Mouse (Mus musculus) CH12.LX (cell line): ENCODE results near the gene Tbx21. TPM values are rescaled to one million over a fixed set of nuclear protein-coding genes. Genes with fewer than 3 reads are reported as not detected.

Experiments
- DNase-seq: peaks from one replicate; pipeline ENCODE4 v3.0.0-alpha.2; 2013; ENCODE audit errors: extremely low read depth
- H3K27ac ChIP-seq: 2 replicates; pipeline ENCODE4 v1.5.1; 2012; ENCODE audit warnings: low read depth, mild to moderate bottlenecking, control low read depth, moderate library complexity; ENCODE audit not compliant: insufficient read depth
- H3K27me3 ChIP-seq: replicated peaks from 2 replicates; pipeline ENCODE3; 2012; ENCODE audit warnings: inconsistent platforms
- H3K36me3 ChIP-seq, 2 experiments: replicated peaks in 1 of 2; 2 replicates each; pipeline versions ENCODE3 to v1.6.1; 2012; ENCODE audit warnings: inconsistent platforms in 1 of 2, low read length in 1 of 2, mild to moderate bottlenecking in 1 of 2, mixed read lengths in 1 of 2, moderate library complexity in 1 of 2; ENCODE audit not compliant: control insufficient read depth in 1 of 2, insufficient read depth in 1 of 2
- H3K4me1 ChIP-seq, 2 experiments: 2 replicates each; pipeline ENCODE4 v1.6.1; 2012; ENCODE audit warnings: inconsistent platforms in 1 of 2, moderate library complexity in 1 of 2; ENCODE audit not compliant: insufficient read depth in 2 of 2, control insufficient read depth in 1 of 2
- H3K4me2 ChIP-seq: 2 replicates; pipeline ENCODE4 v1.6.1; 2012; ENCODE audit warnings: low read depth, mild to moderate bottlenecking, control low read depth; ENCODE audit not compliant: poor library complexity, insufficient read depth, severe bottlenecking
- H3K4me3 ChIP-seq, 3 experiments: fragments of 150-350 bp in 1 of 3; sonication (generic) in 1 of 3; replicated peaks in 1 of 3; 2 replicates each; pipeline versions ENCODE3 to v1.5.1; 2011 to 2012; ENCODE audit warnings: low read depth in 2 of 3, low read length in 2 of 3, mild to moderate bottlenecking in 2 of 3, moderate library complexity in 2 of 3, control low read depth in 1 of 3, improper control_type of control experiment in 1 of 3, inconsistent platforms in 1 of 3, mixed read lengths in 1 of 3; ENCODE audit not compliant: poor library complexity in 1 of 3
- H3K79me2 ChIP-seq: replicated peaks from 2 replicates; pipeline ENCODE4 v1.6.1; 2012; ENCODE audit warnings: mild to moderate bottlenecking, moderate library complexity; ENCODE audit not compliant: control insufficient read depth, poor library complexity, insufficient read depth, severe bottlenecking; ENCODE audit errors: extremely low read depth
- H3K9ac ChIP-seq: 2 replicates; pipeline ENCODE4 v1.6.1; 2012; ENCODE audit warnings: low read depth, mild to moderate bottlenecking, control low read depth, moderate library complexity; ENCODE audit not compliant: insufficient read depth
- H3K9me3 ChIP-seq: replicated peaks from 2 replicates; pipeline ENCODE3; 2012; ENCODE audit warnings: low read length, inconsistent platforms, mixed read lengths
- BHLHE40 ChIP-seq: IDR thresholded peaks from 2 replicates; pipeline ENCODE4 v1.6.1; 2011; ENCODE audit warnings: mild to moderate bottlenecking, low read depth, low read length, improper control_type of control experiment
- CHD1 ChIP-seq: IDR thresholded peaks from 2 replicates; pipeline ENCODE4 v1.6.1; 2012; ENCODE audit warnings: low read depth, low read length, improper control_type of control experiment, inconsistent platforms
- ELF1 ChIP-seq: IDR thresholded peaks from 2 replicates; pipeline ENCODE4 v1.6.1; 2014; ENCODE audit warnings: low read depth, mild to moderate bottlenecking, inconsistent platforms, low read length, improper control_type of control experiment
- GABPA ChIP-seq: IDR thresholded peaks from 2 replicates; pipeline ENCODE4 v1.6.1; 2012; ENCODE audit warnings: low read depth, low read length, improper control_type of control experiment, inconsistent platforms; ENCODE audit not compliant: insufficient replicate concordance
- HCFC1 ChIP-seq: IDR thresholded peaks from 2 replicates; pipeline ENCODE4 v1.6.1; 2012; ENCODE audit warnings: low read depth, mild to moderate bottlenecking, inconsistent platforms, low read length, improper control_type of control experiment
- MAFK ChIP-seq: IDR thresholded peaks from 2 replicates; pipeline ENCODE4 v1.6.1; 2011; ENCODE audit warnings: low read length, improper control_type of control experiment; ENCODE audit not compliant: insufficient replicate concordance
- MYC ChIP-seq: IDR thresholded peaks from 2 replicates; pipeline ENCODE4 v1.6.1; 2011; ENCODE audit warnings: low read depth, mild to moderate bottlenecking, improper control_type of control experiment, low read length
- NELFE ChIP-seq: IDR thresholded peaks from 2 replicates; pipeline ENCODE4 v1.6.1; 2011; ENCODE audit warnings: low read depth, low read length, improper control_type of control experiment
- NRF1 ChIP-seq: IDR thresholded peaks from 2 replicates; pipeline ENCODE4 v1.6.1; 2014; ENCODE audit warnings: low read depth, mild to moderate bottlenecking, inconsistent platforms, low read length, improper control_type of control experiment, moderate library complexity
- PAX5 ChIP-seq: IDR thresholded peaks from 2 replicates; pipeline ENCODE4 v1.6.1; 2012; ENCODE audit warnings: low read length, inconsistent platforms, mixed read lengths
- POLR2A ChIP-seq: IDR thresholded peaks from 2 replicates; pipeline ENCODE4 v1.6.1; 2011; ENCODE audit warnings: low read depth, mild to moderate bottlenecking, improper control_type of control experiment, low read length
- POLR2AphosphoS2 ChIP-seq: IDR thresholded peaks from 2 replicates; pipeline ENCODE4 v1.6.1; 2011; ENCODE audit warnings: low read depth, low read length, improper control_type of control experiment
- RCOR1 ChIP-seq: conservative IDR thresholded peaks from 2 replicates; pipeline ENCODE4 v1.6.1; 2012; ENCODE audit warnings: low read depth, mild to moderate bottlenecking, inconsistent platforms, low read length, improper control_type of control experiment
- SIN3A ChIP-seq: IDR thresholded peaks from 2 replicates; pipeline ENCODE4 v1.6.1; 2012; ENCODE audit warnings: low read length, improper control_type of control experiment, inconsistent platforms
- ZNF384 ChIP-seq: IDR thresholded peaks from 2 replicates; pipeline ENCODE4 v1.6.1; 2012; ENCODE audit warnings: low read depth, low read length, improper control_type of control experiment, inconsistent platforms
- dilution Hi-C: fragments of 300-500 bp; cut with MboI; formaldehyde crosslinking; loops from 2 replicates; pipeline ENCODE4 v1.14.3; 2020; ENCODE audit warnings: low sequenced_read_pairs; ENCODE audit not compliant: extremely low pct_unique_long_range_greater_than_20kb, extremely low pct_ligation_motif_present
- in situ Hi-C: fragments of 300-500 bp; cut with MboI; formaldehyde crosslinking; loops from 3 replicates; pipeline ENCODE4 v1.14.3; 2019; ENCODE audit warnings: low sequenced_read_pairs, low pct_ligation_motif_present, low pct_unique_long_range_greater_than_20kb, mixed read lengths
- polyA plus RNA-seq: library from polyadenylated mRNA; unstranded; fragments of >175 nt; gene quantifications from 2 replicates; pipeline ENCODE4 v1.2.1, GENCODE M21; 2012; ENCODE audit warnings: low read depth; ENCODE audit not compliant: insufficient read length
- total RNA-seq, 2 experiments: library from RNA; depleted of rRNA; stranded (reverse); fragments of 300-350 nt in 1 of 2; fragments of >200 nt in 1 of 2; gene quantifications; 2 replicates each; pipeline ENCODE4 v1.2.3; 2012 to 2014

Tbx21 gene
- 0.08 TPM in 2 replicates for total RNA-seq (2012; rRNA removed)
- total RNA-seq (2014; rRNA removed) = not detected in 2 replicates
- polyA plus RNA-seq = 0.09 TPM in 1 of 2 replicates, not detected in the other

GRCm38 (mm10) chr11:97114671-97115601 lies at the start of gene Tbx21:
Gene Tbx21 (minus strand): TSS chr11:97115331.
- DNase-seq = no peak
- H3K4me3 ChIP-seq = peak within 1 kb of the TSS in 1 of 3 experiments; percentile 14
- TF ChIP-seq MAFK (no peak), NRF1 (no peak), CHD1 (no peak), ZNF384 (no peak), BHLHE40 (no peak), SIN3A (no peak), HCFC1 (no peak), GABPA (no peak), ELF1 (no peak), PAX5 (no peak), RCOR1 (no peak), MYC (no peak), NELFE (no peak)
- H3K4me1 ChIP-seq = peaks cover 7 to 40% of the 10 kb centered on the region in 2 experiments; a peak in 3 of 4 replicates
- peaks cover 7% of the 10 kb centered on the region for H3K9me3 ChIP-seq
- H3K27me3 ChIP-seq = no peaks in the 10 kb centered on the region
- in situ Hi-C loops = loop anchor here (5.0 kb wide), 1 partner anchor 32 kb away; no protein-coding TSS in a partner anchor
- no peak within 1 kb of the TSS for H3K9ac ChIP-seq
- dilution Hi-C loops = no loop called here
- H3K36me3 ChIP-seq = no peaks in the 10 kb centered on the region
- H3K4me2 ChIP-seq = 0 out of 2 replicates have a peak within 1 kb of the TSS, but pooled peaks have one; percentile 10
- H3K79me2 ChIP-seq = no peaks in the 10 kb centered on the region
- H3K27ac ChIP-seq = no peak within 1 kb of the TSS

- Histone ChIP-seq H3K4me3 (no peak overlapping the region), H3K9me3 (peaks cover 2% of the 10 kb centered on the region), H3K4me2 (no peak overlapping the region), H3K27ac (peak overlapping the region; percentile 21; the same call in 1 of the 2 replicates), H3K36me3 (peaks cover 86 to 94% of the 10 kb centered on the region in 2 experiments), H3K4me1 (no peaks in the 10 kb centered on the region), H3K27me3 (no peaks in the 10 kb centered on the region), H3K9ac (no peak overlapping the region), H3K79me2 (peaks cover 3% of the 10 kb centered on the region; the same call in 1 of the 2 replicates)
- dilution Hi-C loops = no loop called here
- in situ Hi-C loops = loop anchor here (5.0 kb wide), 1 partner anchor 93 kb away; no protein-coding TSS in a partner anchor
- TF ChIP-seq POLR2AphosphoS2 (0 out of 2 replicates have a peak, but pooled peaks have one; percentile 19), POLR2A (no peak; the same call in 1 of the 2 replicates)
- DNase-seq = no peak
These were observed 45.2 kb upstream of the Tbx21 start for GRCm38 (mm10) chr11:97160341-97160740.
